13 mouse cellular contexts compared by ENCODE assay signal in genomic region chr7:132624161-132624560, GRCm38 (mm10). TPM values are rescaled to one million over a fixed set of nuclear protein-coding genes. Genes with fewer than 3 reads are reported as not detected.
"Had no signal": no experiment of that assay in that cellular context is flagged by ENCODE, and none has a peak within 500 bp of the region (broad histone marks: within the 10 kb centered on the region; RNA-seq: fewer than 3 reads in every experiment).

No protein-coding gene starts in this region.

- H3K36me3 ChIP-seq: limb, embryonic 15.5 days; midbrain, embryonic 12.5 days; neural tube, embryonic 13.5 days had no signal

- H3K27ac ChIP-seq: limb, embryonic 15.5 days; liver, embryonic 14.5 days; midbrain, embryonic 12.5 days; neural tube, embryonic 13.5 days; stomach, postnatal 0 days had no signal

- H3K4me1 ChIP-seq: limb, embryonic 15.5 days; midbrain, embryonic 12.5 days; neural tube, embryonic 13.5 days had no signal

- H3K4me3 ChIP-seq: limb, embryonic 15.5 days; midbrain, embryonic 12.5 days; neural tube, embryonic 13.5 days had no signal

- DNase-seq: layer of hippocampus, adult 9-11 months; layer of hippocampus, postnatal 36 days; lung, adult 18-20 months had no signal

- H3K27me3 ChIP-seq: limb, embryonic 15.5 days; midbrain, embryonic 12.5 days; neural tube, embryonic 13.5 days had no signal

RNA-seq across cellular contexts. Expression of gene Nkx1-2, which starts 24.7 kb away (rescaled TPM):
- total RNA-seq: layer of hippocampus, adult 18-20 months; layer of hippocampus, postnatal 36 days; left cerebral cortex, postnatal 25 days; megakaryocyte-erythroid progenitor cell, adult 5-6 weeks had no signal
- polyA plus RNA-seq: inflammation-experienced regulatory T-cells, adult 6 months; lung, embryonic 16.5 days; stomach, postnatal 0 days had no signal
